Mouse (Mus musculus) heart, embryonic 15.5 days (tissue): Measurements from ENCODE around the gene Rdh19. TPM values are rescaled to one million over a fixed set of nuclear protein-coding genes. Genes with fewer than 3 reads are reported as not detected.

Source experiments
- ATAC-seq: fragments of 200-750 bp; cut with Nextera tagmentation; replicated peaks from 2 replicates; pipeline ENCODE4 v1.8.0; 2017; ENCODE audit warnings: low read depth, moderate TSS enrichment; ENCODE audit not compliant: insufficient number of reproducible peaks, insufficient read depth, low FRiP score
- H3K27ac ChIP-seq: fragments of 300-500 bp; sonication (generic); 2 replicates; pipeline ENCODE4 v1.5.1; 2015; ENCODE audit warnings: mild to moderate bottlenecking, inconsistent platforms
- H3K27me3 ChIP-seq: fragments of 300-500 bp; sonication (generic); 2 replicates; pipeline ENCODE4 v1.6.1; 2015; ENCODE audit warnings: inconsistent platforms
- H3K36me3 ChIP-seq: fragments of 300-500 bp; sonication (generic); 2 replicates; pipeline ENCODE4 v1.6.1; 2015; ENCODE audit warnings: mild to moderate bottlenecking, inconsistent platforms
- H3K4me1 ChIP-seq: fragments of 300-500 bp; sonication (generic); replicated peaks from 2 replicates; pipeline ENCODE4 v1.6.1; 2015; ENCODE audit warnings: inconsistent platforms
- H3K4me2 ChIP-seq: fragments of 300-500 bp; sonication (generic); 2 replicates; pipeline ENCODE4 v1.6.1; 2015; ENCODE audit warnings: inconsistent platforms, mild to moderate bottlenecking, moderate library complexity
- H3K4me3 ChIP-seq: fragments of 300-500 bp; sonication (generic); 2 replicates; pipeline ENCODE4 v1.5.1; 2015; ENCODE audit warnings: mild to moderate bottlenecking, inconsistent platforms
- H3K9ac ChIP-seq: fragments of 300-500 bp; sonication (generic); 2 replicates; pipeline ENCODE4 v1.6.1; 2015; ENCODE audit warnings: mild to moderate bottlenecking, inconsistent platforms
- H3K9me3 ChIP-seq: fragments of 300-500 bp; sonication (generic); replicated peaks from 2 replicates; pipeline ENCODE4 v1.6.1; 2016; ENCODE audit warnings: inconsistent platforms
- WGBS: fragments of 180-500 bp; shearing (Covaris S2); methylation state at CpG from one replicate; pipeline ENCODE4 v1.1.7; 2015; ENCODE audit warnings: mixed read lengths; 5-methylcytosine and 5-hydroxymethylcytosine counted together
- polyA plus RNA-seq: library from polyadenylated mRNA; unstranded; fragments of >200 nt; fragmentation: Nextera tagmentation; extraction: Ambion mirVana; gene quantifications from 2 replicates; pipeline ENCODE4 v1.2.1, GENCODE M21; 2015

Rdh19 gene
- polyA plus RNA-seq, 1 experiment from 2014 or later = not detected

DNA sequence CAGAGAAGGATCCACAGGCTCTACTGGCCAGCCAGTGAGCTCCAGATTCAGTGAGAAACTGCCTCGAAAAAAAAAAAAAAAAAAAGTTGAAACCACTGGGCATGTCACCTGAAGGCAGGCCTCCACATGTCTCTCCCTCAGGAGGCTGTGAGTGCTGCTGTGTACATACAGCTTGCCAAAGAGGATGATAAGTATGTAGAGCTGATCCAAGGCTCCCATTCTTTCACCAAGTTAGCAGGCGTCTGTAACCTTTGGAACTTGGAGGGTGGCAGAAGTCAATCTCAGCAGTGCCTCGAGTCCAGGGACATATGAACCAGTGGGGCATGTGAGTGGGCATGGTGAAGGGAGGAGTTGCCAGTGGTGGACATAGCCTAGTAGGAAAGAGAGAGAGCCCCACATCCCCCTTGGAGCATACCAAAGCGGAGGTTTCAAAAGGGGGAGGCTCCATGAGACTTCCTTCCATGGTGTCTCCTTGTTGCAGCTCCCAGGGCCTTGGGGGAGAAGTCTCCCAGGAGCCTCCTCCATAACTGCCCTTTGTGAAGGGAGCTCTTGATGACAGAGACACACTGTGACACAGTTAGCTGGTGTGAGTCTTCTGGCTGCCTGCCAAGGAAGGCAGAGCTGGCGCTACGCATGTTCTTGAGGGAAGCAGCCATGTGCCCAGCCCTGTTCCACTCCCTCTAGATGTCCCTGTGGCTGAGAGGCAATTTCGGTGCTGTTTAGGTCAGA is 55.2 kb downstream of the Rdh19 start:
- no peaks in the 10 kb centered on the region for H3K27me3 ChIP-seq
- no peak overlapping the region for H3K27ac ChIP-seq
- 47% methylated on average over 7 of the region's 7 CpGs for WGBS
- H3K9ac ChIP-seq = no peak overlapping the region
- no peaks in the 10 kb centered on the region for H3K9me3 ChIP-seq
- H3K36me3 ChIP-seq = no peaks in the 10 kb centered on the region
- H3K4me3 ChIP-seq = no peak overlapping the region
- H3K4me1 ChIP-seq = peaks cover 4% of the 10 kb centered on the region; the same call in 1 of the 2 replicates
- no peak for ATAC-seq
- no peak overlapping the region for H3K4me2 ChIP-seq

DNA sequence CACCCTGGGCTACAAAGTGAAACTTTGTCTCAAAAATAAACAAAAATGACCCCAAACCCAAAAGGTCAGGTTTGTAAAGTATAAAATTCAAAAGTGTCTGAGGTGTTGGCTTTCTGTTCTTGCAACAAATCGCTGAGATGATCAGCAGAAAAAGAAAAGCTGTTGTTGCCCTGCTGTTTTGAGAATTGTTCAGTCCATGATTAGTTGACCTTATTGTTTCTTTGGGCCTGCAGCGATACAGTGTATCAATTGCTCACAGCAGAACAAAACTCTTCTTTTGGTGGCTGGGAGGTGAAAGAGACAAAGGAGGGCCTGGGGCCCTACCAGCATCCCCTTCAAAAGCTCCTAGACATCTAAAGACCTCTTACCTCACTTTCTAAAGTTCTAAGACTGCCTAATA is 56.4 kb downstream of the Rdh19 start:
- H3K27ac ChIP-seq = no peak overlapping the region
- H3K4me3 ChIP-seq = no peak overlapping the region
- no peaks in the 10 kb centered on the region for H3K27me3 ChIP-seq
- ATAC-seq = no peak
- no peak overlapping the region for H3K4me2 ChIP-seq
- H3K9ac ChIP-seq = no peak overlapping the region
- no peaks in the 10 kb centered on the region for H3K36me3 ChIP-seq
- no peaks in the 10 kb centered on the region for H3K9me3 ChIP-seq
- peaks cover 4% of the 10 kb centered on the region; the same call in 1 of the 2 replicates for H3K4me1 ChIP-seq
- 92% methylated on average over 2 of the region's 2 CpGs for WGBS

DNA sequence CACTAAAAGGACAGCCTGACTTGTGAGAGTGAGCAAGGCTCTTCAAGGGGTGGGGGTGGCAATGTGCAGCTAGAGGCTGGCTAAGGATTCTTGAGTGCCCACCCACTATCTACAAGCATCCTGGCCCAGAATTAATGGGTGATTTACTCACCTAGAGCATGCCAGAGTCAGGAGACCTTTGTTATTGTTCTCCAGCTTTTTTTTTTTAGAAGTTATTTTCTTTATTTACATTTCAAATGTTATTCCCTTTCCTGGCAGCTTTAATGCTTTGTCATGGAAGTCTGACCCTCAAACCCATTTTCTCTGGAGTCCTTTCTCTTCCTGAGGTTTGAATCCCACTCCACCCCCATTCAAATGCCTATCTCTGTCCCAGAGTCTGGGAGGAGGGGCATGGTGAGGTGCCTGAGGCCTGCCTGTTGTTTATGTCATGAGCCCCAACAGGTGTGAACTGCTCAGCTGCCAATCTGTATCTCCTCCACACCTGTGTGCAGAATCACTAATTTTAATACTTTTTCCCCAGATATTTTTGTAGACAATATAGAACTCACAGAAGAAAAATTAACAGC is 57.7 kb downstream of the Rdh19 start:
- no peaks in the 10 kb centered on the region for H3K36me3 ChIP-seq
- no peaks in the 10 kb centered on the region for H3K9me3 ChIP-seq
- no peak overlapping the region for H3K9ac ChIP-seq
- H3K4me1 ChIP-seq = peaks cover 4% of the 10 kb centered on the region; the same call in 1 of the 2 replicates
- H3K4me3 ChIP-seq = no peak overlapping the region
- no peak for ATAC-seq
- H3K27ac ChIP-seq = no peak overlapping the region
- no peaks in the 10 kb centered on the region for H3K27me3 ChIP-seq
- H3K4me2 ChIP-seq = no peak overlapping the region

Other genes starting within 250 kb of the Rdh19 start
- 31.2 and 43.1 TPM in 2 replicates for gene Lrp1, start 228.8 kb upstream of the Rdh19 start, polyA plus RNA-seq
- gene Stat6, start 206.9 kb upstream of the Rdh19 start, polyA plus RNA-seq = 26.2 and 33.5 TPM in 2 replicates
- gene Nemp1, start 183.0 kb upstream of the Rdh19 start, polyA plus RNA-seq = 7.8 and 8.9 TPM in 2 replicates
- 10.9 and 14.9 TPM in 2 replicates for gene Nab2, start 181.4 kb upstream of the Rdh19 start, polyA plus RNA-seq
- 0.25 and 0.29 TPM in 2 replicates for gene Myo1a, start 144.8 kb upstream of the Rdh19 start, polyA plus RNA-seq
- gene Tac2, start 125.5 kb upstream of the Rdh19 start, polyA plus RNA-seq = 0.43 and 0.64 TPM in 2 replicates
- gene Zbtb39, start 110.4 kb upstream of the Rdh19 start, polyA plus RNA-seq = 1.6 TPM in 2 replicates
- 14.1 and 16.3 TPM in 2 replicates for gene Gpr182, start 98.2 kb upstream of the Rdh19 start, polyA plus RNA-seq
- 0.03 and 0.05 TPM in 2 replicates for gene Rdh1, start 90.2 kb upstream of the Rdh19 start, polyA plus RNA-seq
- gene Rdh16f1, start 90.1 kb upstream of the Rdh19 start, polyA plus RNA-seq = 0.10 TPM in 1 of 2 replicates, not detected in the other
- 0.11 TPM in 1 of 2 replicates, not detected in the other for gene Rdh9, start 73.5 kb upstream of the Rdh19 start, polyA plus RNA-seq
- gene Rdh16, start 48.8 kb upstream of the Rdh19 start, polyA plus RNA-seq = not detected in 2 replicates
- not detected in 2 replicates for gene Rdh16f2, start 16.5 kb downstream of the Rdh19 start, polyA plus RNA-seq
- gene Rdh7, start 38.9 kb downstream of the Rdh19 start, polyA plus RNA-seq = 0.11 TPM in 1 of 2 replicates, not detected in the other
- gene Sdr9c7, start 48.6 kb downstream of the Rdh19 start, polyA plus RNA-seq = not detected in 2 replicates
- not detected in 2 replicates for gene Hsd17b6, start 157.7 kb downstream of the Rdh19 start, polyA plus RNA-seq
- 41.5 and 50.3 TPM in 2 replicates for gene Prim1, start 165.2 kb downstream of the Rdh19 start, polyA plus RNA-seq
- gene Naca, start 185.6 kb downstream of the Rdh19 start, polyA plus RNA-seq = 429 and 467 TPM in 2 replicates
- gene Ptges3, start 209.0 kb downstream of the Rdh19 start, polyA plus RNA-seq = 268 and 292 TPM in 2 replicates
- gene Atp5b, start 233.3 kb downstream of the Rdh19 start, polyA plus RNA-seq = 5,437 and 6,121 TPM in 2 replicates
- 7.5 and 10.1 TPM in 2 replicates for gene Baz2a, start 241.6 kb downstream of the Rdh19 start, polyA plus RNA-seq